Mouse (Mus musculus) intestine, embryonic 14.5 days (tissue): Measurements from ENCODE around the gene Odf3l2. TPM values are rescaled to one million over a fixed set of nuclear protein-coding genes. Genes with fewer than 3 reads are reported as not detected.

Source experiments
- polyA plus RNA-seq: library from polyadenylated mRNA; unstranded; fragments of >200 nt; fragmentation: Nextera tagmentation; extraction: Ambion mirVana; gene quantifications from 2 replicates; pipeline ENCODE4 v1.2.1, GENCODE M21; 2014

The Odf3l2 gene
- polyA plus RNA-seq, 1 experiment from 2014 or later = not detected

Other genes starting within 250 kb of the Odf3l2 start
- not detected in 2 replicates for gene Vmn2r83, start 177.0 kb downstream of the Odf3l2 start, polyA plus RNA-seq
- 91.9 and 92.2 TPM in 2 replicates for gene Plpp2, start 111.9 kb downstream of the Odf3l2 start, polyA plus RNA-seq
- 47.9 and 48.0 TPM in 2 replicates for gene Mier2, start 90.5 kb downstream of the Odf3l2 start, polyA plus RNA-seq
- not detected in 2 replicates for gene Theg, start 58.4 kb downstream of the Odf3l2 start, polyA plus RNA-seq
- gene C2cd4c, start 31.7 kb downstream of the Odf3l2 start, polyA plus RNA-seq = 0.19 TPM in 1 of 2 replicates, not detected in the other
- 8.1 and 8.4 TPM in 2 replicates for gene Shc2, start 7.8 kb downstream of the Odf3l2 start, polyA plus RNA-seq
- gene Madcam1, start 18.8 kb upstream of the Odf3l2 start, polyA plus RNA-seq = 32.5 and 34.7 TPM in 2 replicates
- 80.1 and 81.2 TPM in 2 replicates for gene Tpgs1, start 23.6 kb upstream of the Odf3l2 start, polyA plus RNA-seq
- 129 and 145 TPM in 2 replicates for gene Cdc34, start 36.5 kb upstream of the Odf3l2 start, polyA plus RNA-seq
- gene Gzmm, start 43.3 kb upstream of the Odf3l2 start, polyA plus RNA-seq = 0.78 and 1.2 TPM in 2 replicates
- gene Bsg, start 58.8 kb upstream of the Odf3l2 start, polyA plus RNA-seq = 895 and 900 TPM in 2 replicates
- gene Hcn2, start 70.9 kb upstream of the Odf3l2 start, polyA plus RNA-seq = 0.09 and 0.12 TPM in 2 replicates
- 37.9 and 40.1 TPM in 2 replicates for gene Polrmt, start 100.8 kb upstream of the Odf3l2 start, polyA plus RNA-seq
- 0.26 and 0.42 TPM in 2 replicates for gene Fgf22, start 109.3 kb upstream of the Odf3l2 start, polyA plus RNA-seq
- 80.3 and 90.3 TPM in 2 replicates for gene Rnf126, start 121.2 kb upstream of the Odf3l2 start, polyA plus RNA-seq
- 10.1 and 11.1 TPM in 2 replicates for gene Fstl3, start 131.5 kb upstream of the Odf3l2 start, polyA plus RNA-seq
- gene Prss57, start 145.2 kb upstream of the Odf3l2 start, polyA plus RNA-seq = 0.45 TPM in 1 of 2 replicates, not detected in the other
- gene Palm, start 147.8 kb upstream of the Odf3l2 start, polyA plus RNA-seq = 63.4 and 66.2 TPM in 2 replicates
- 78.3 and 87.9 TPM in 2 replicates for gene Misp, start 175.3 kb upstream of the Odf3l2 start, polyA plus RNA-seq
- 286 and 291 TPM in 2 replicates for gene Ptbp1, start 208.7 kb upstream of the Odf3l2 start, polyA plus RNA-seq
- gene Prtn3, start 228.7 kb upstream of the Odf3l2 start, polyA plus RNA-seq = 5.2 and 5.9 TPM in 2 replicates
- 38.8 and 46.4 TPM in 2 replicates for gene Plppr3, start 228.9 kb upstream of the Odf3l2 start, polyA plus RNA-seq
- 0.55 TPM in 1 of 2 replicates, not detected in the other for gene Elane, start 240.5 kb upstream of the Odf3l2 start, polyA plus RNA-seq
- gene Cfd, start 245.1 kb upstream of the Odf3l2 start, polyA plus RNA-seq = not detected in 2 replicates